ENCODE assay signal across 11 mouse cellular contexts in the genomic region with DNA sequence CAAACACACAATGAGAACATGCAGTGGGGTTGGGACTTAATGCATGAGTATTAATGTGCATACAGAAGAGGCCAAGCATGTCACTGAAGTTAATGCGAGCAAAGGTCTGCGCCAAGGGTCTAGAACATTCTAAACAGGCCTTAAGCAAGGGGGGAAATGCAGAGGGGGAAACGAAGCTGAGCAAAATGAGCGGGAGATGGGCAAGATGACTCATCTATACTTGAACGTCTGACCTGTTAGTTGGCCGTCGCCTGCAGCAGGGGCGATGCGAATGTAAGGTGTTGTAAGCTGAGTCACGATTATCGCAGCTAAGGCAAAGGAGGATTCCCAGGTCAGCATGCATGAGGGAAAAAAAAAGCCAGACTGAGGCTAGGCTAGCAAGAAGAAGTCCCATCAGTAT.
"Had no signal": no experiment of that assay in that cellular context is flagged by ENCODE, and none has a peak within 500 bp of the region (broad histone marks: within the 10 kb centered on the region; RNA-seq: fewer than 3 reads in every experiment).

No protein-coding gene starts in this region.

- H3K36me3 ChIP-seq: limb, embryonic 13.5 days; neural tube, embryonic 15.5 days had no signal

- H3K9me3 ChIP-seq: limb, embryonic 13.5 days; neural tube, embryonic 15.5 days had no signal

- H3K27me3 ChIP-seq: limb, embryonic 13.5 days; neural tube, embryonic 15.5 days had no signal

- H3K4me3 ChIP-seq: left cerebral cortex, adult 2 months; limb, embryonic 13.5 days; myocyte; neural tube, embryonic 15.5 days had no signal

- H3K4me2 ChIP-seq: limb, embryonic 13.5 days; neural tube, embryonic 15.5 days had no signal

- H3K27ac ChIP-seq: left cerebral cortex, adult 2 months; limb, embryonic 13.5 days; liver, embryonic 14.5 days; neural tube, embryonic 15.5 days; stomach, postnatal 0 days had no signal

- DNase-seq: kidney, postnatal 25 days; lung, adult 18-20 months; midbrain, embryonic 14.5 days; right cerebral cortex, adult 18-20 months; thymus, postnatal 4 days had no signal

- H3K9ac ChIP-seq: limb, embryonic 13.5 days; liver, embryonic 14.5 days; neural tube, embryonic 15.5 days had no signal
